Mouse (Mus musculus): Measurements from ENCODE around the gene Amn1. TPM values are rescaled to one million over a fixed set of nuclear protein-coding genes. Genes with fewer than 3 reads are reported as not detected.

The Amn1 gene
- 7.4 and 11.3 TPM in 2 replicates for polyA plus RNA-seq (2012; rRNA removed)

- Histone ChIP-seq H3K27me3 (ENCODE audit: control insufficient read depth, insufficient read depth, low read length) (no peaks in the 10 kb centered on the region), H3K4me3 (ENCODE audit: control insufficient read depth, insufficient read depth, low read length) (peak within 1 kb of the TSS; percentile 97), H3K36me3 (ENCODE audit: control insufficient read depth, insufficient read depth, low read length) (no peaks in the 10 kb centered on the region), H3K4me1 (replicated peaks; ENCODE audit: control insufficient read depth, insufficient read depth, low read length) (peaks cover 5% of the 10 kb centered on the region; the same call in 1 of the 2 replicates), H3K27ac (ENCODE audit: control insufficient read depth, insufficient read depth, low read length) (peak within 1 kb of the TSS; percentile 59)
- under 1% methylated on average over 34 of the region's 34 CpGs for WGBS
- TF ChIP-seq POLR2A (IDR thresholded peaks at IDR 0.05; ENCODE audit: control insufficient read depth, extremely low read depth, insufficient read depth, low read length, poor library complexity) (peak; percentile 88), CTCF (IDR thresholded peaks at IDR 0.05; ENCODE audit: borderline replicate concordance, control insufficient read depth, extremely low read depth, insufficient read depth, low read length, poor library complexity) (no peak)
- DNase-seq = peak; percentile 96
These were observed at the start of gene Amn1 for GRCm38 (mm10) chr6:149188041-149188924. Gene Amn1, minus strand, starts transcription at chr6:149188712.

DNA sequence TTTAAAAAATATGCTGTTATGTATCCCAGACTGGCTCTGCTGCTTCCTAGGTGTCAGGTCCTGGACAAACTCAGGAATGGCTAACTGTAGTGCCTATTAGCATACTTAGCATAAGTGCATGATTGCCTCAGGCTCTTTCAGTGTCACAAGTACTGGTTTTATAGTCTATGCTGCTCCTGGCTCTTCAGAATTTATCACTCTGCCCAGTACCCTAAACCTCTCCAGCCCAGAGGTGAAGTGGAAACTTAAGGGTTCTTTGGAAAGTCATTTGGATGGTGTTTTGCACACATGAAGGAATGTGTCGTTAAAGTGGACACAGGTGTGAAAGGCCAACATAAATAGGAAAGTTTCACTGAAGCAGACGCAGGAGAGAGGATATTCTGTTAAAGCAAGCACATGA, 48.3 kb upstream of the Amn1 start:
- Histone ChIP-seq H3K4me1 (replicated peaks; ENCODE audit: control insufficient read depth, insufficient read depth, low read length) (no peaks in the 10 kb centered on the region), H3K27ac (ENCODE audit: control insufficient read depth, insufficient read depth, low read length) (no peak overlapping the region), H3K36me3 (ENCODE audit: control insufficient read depth, insufficient read depth, low read length) (no peaks in the 10 kb centered on the region), H3K27me3 (ENCODE audit: control insufficient read depth, insufficient read depth, low read length) (no peaks in the 10 kb centered on the region), H3K4me3 (ENCODE audit: control insufficient read depth, insufficient read depth, low read length) (no peak overlapping the region)
- WGBS = 96% methylated on average over 2 of the region's 2 CpGs
- no peak for DNase-seq
- TF ChIP-seq CTCF (IDR thresholded peaks at IDR 0.05; ENCODE audit: borderline replicate concordance, control insufficient read depth, extremely low read depth, insufficient read depth, low read length, poor library complexity) = no peak
- no peak for TF ChIP-seq POLR2A (IDR thresholded peaks at IDR 0.05; ENCODE audit: control insufficient read depth, extremely low read depth, insufficient read depth, low read length, poor library complexity)

DNA sequence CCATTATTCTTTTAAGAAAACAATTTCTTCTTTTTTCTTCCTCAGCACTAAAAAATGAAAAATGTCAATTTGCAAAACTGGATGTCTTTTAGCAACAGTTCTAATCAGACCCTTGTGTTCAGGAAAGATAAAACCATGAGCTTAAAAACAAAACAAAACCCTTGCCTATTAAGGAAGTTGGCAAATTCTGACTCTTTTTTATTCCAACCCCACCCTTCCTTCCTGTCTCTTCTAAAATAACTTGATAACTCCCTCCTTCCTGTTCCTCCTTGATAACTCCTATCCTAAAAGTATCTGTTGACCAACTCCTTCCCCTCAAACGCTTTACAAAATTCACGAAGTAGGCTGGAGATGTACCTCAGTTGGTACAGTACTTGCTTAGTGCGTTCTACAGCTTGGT, 45.4 kb upstream of the Amn1 start:
- Histone ChIP-seq H3K27me3 (ENCODE audit: control insufficient read depth, insufficient read depth, low read length) (no peaks in the 10 kb centered on the region), H3K4me3 (ENCODE audit: control insufficient read depth, insufficient read depth, low read length) (no peak overlapping the region), H3K36me3 (ENCODE audit: control insufficient read depth, insufficient read depth, low read length) (no peaks in the 10 kb centered on the region), H3K4me1 (replicated peaks; ENCODE audit: control insufficient read depth, insufficient read depth, low read length) (no peaks in the 10 kb centered on the region), H3K27ac (ENCODE audit: control insufficient read depth, insufficient read depth, low read length) (no peak overlapping the region)
- DNase-seq = no peak
- TF ChIP-seq POLR2A (IDR thresholded peaks at IDR 0.05; ENCODE audit: control insufficient read depth, extremely low read depth, insufficient read depth, low read length, poor library complexity) = no peak
- no peak for TF ChIP-seq CTCF (IDR thresholded peaks at IDR 0.05; ENCODE audit: borderline replicate concordance, control insufficient read depth, extremely low read depth, insufficient read depth, low read length, poor library complexity)
- WGBS = 28% methylated on average over 3 of the region's 3 CpGs

- H3K4me1 ChIP-seq (replicated peaks; ENCODE audit: control insufficient read depth, insufficient read depth, low read length) = no peaks in the 10 kb centered on the region
- no peaks in the 10 kb centered on the region for H3K36me3 ChIP-seq (ENCODE audit: control insufficient read depth, insufficient read depth, low read length)
- H3K27ac ChIP-seq (ENCODE audit: control insufficient read depth, insufficient read depth, low read length) = no peak overlapping the region
- H3K27me3 ChIP-seq (ENCODE audit: control insufficient read depth, insufficient read depth, low read length) = no peaks in the 10 kb centered on the region
- DNase-seq = no peak
- no peak overlapping the region for H3K4me3 ChIP-seq (ENCODE audit: control insufficient read depth, insufficient read depth, low read length)
- 92% methylated on average over 4 of the region's 4 CpGs for WGBS
- TF ChIP-seq POLR2A (IDR thresholded peaks at IDR 0.05; ENCODE audit: control insufficient read depth, extremely low read depth, insufficient read depth, low read length, poor library complexity) (no peak), CTCF (IDR thresholded peaks at IDR 0.05; ENCODE audit: borderline replicate concordance, control insufficient read depth, extremely low read depth, insufficient read depth, low read length, poor library complexity) (no peak)
These were observed 36.2 kb upstream of the Amn1 start for GRCm38 (mm10) chr6:149224751-149225150.

GRCm38 (mm10) chr6:149221296-149221695, 32.8 kb upstream of the Amn1 start:
- TF ChIP-seq POLR2A (IDR thresholded peaks at IDR 0.05; ENCODE audit: control insufficient read depth, extremely low read depth, insufficient read depth, low read length, poor library complexity) = no peak
- no peak for TF ChIP-seq CTCF (IDR thresholded peaks at IDR 0.05; ENCODE audit: borderline replicate concordance, control insufficient read depth, extremely low read depth, insufficient read depth, low read length, poor library complexity)
- no peak for DNase-seq
- H3K27ac ChIP-seq (ENCODE audit: control insufficient read depth, insufficient read depth, low read length) = no peak overlapping the region

DNA sequence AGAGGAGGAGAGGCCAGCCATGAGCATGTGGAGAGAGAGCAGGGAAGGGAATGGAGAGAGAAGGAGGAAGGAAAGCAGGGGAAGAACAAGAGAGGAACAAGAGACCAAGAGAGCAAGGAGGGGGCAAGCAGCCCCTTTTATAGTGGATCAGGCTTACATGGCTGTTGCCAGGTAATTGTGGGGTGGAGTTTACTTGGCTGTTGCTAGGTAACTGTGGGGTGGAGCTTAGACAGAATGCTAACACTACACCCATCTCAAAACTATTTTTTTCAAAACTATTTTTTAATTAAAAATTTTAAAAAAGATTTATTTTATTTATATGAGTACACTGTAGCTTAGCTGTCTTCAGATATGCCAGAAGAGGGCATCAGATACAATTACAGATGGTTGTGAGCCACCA, 10.1 kb upstream of the Amn1 start:
- no peak overlapping the region for H3K4me3 ChIP-seq (ENCODE audit: control insufficient read depth, insufficient read depth, low read length)
- no peaks in the 10 kb centered on the region for H3K27me3 ChIP-seq (ENCODE audit: control insufficient read depth, insufficient read depth, low read length)
- DNase-seq = no peak
- H3K36me3 ChIP-seq (ENCODE audit: control insufficient read depth, insufficient read depth, low read length) = no peaks in the 10 kb centered on the region
- no peak for TF ChIP-seq POLR2A (IDR thresholded peaks at IDR 0.05; ENCODE audit: control insufficient read depth, extremely low read depth, insufficient read depth, low read length, poor library complexity)
- TF ChIP-seq CTCF (IDR thresholded peaks at IDR 0.05; ENCODE audit: borderline replicate concordance, control insufficient read depth, extremely low read depth, insufficient read depth, low read length, poor library complexity) = no peak
- no peak overlapping the region for H3K27ac ChIP-seq (ENCODE audit: control insufficient read depth, insufficient read depth, low read length)
- no peaks in the 10 kb centered on the region for H3K4me1 ChIP-seq (replicated peaks; ENCODE audit: control insufficient read depth, insufficient read depth, low read length)

More at GRCm38 (mm10) chr6:149221296-149221695, 32.8 kb upstream of the Amn1 start:
- no peaks in the 10 kb centered on the region for H3K36me3 ChIP-seq (ENCODE audit: control insufficient read depth, insufficient read depth, low read length)
- no peak overlapping the region for H3K4me3 ChIP-seq (ENCODE audit: control insufficient read depth, insufficient read depth, low read length)
- H3K4me1 ChIP-seq (replicated peaks; ENCODE audit: control insufficient read depth, insufficient read depth, low read length) = no peaks in the 10 kb centered on the region
- H3K27me3 ChIP-seq (ENCODE audit: control insufficient read depth, insufficient read depth, low read length) = no peaks in the 10 kb centered on the region
